13 mouse cellular contexts compared by ENCODE assay signal in genomic region chr15:83296771-83297311, GRCm38 (mm10). TPM values are rescaled to one million over a fixed set of nuclear protein-coding genes. Genes with fewer than 3 reads are reported as not detected.
A peak's percentile ranks its signal among the peaks of the same experiment; 100 is the strongest.
DNase-seq lines count a peak whose midpoint lies in the region; ATAC-seq lines count a peak whose summit lies in the region.
"Had no signal": no experiment of that assay in that cellular context is flagged by ENCODE, and none has a peak within 500 bp of the region (broad histone marks: within the 10 kb centered on the region; RNA-seq: fewer than 3 reads in every experiment).

No protein-coding gene starts in this region.

- H3K27ac ChIP-seq in limb, embryonic 11.5 days (replicated peaks; ENCODE audit: low read depth, low read length), result no peak overlapping the region
- H3K27ac ChIP-seq in limb, embryonic 10.5 days, result no peak overlapping the region
- H3K27ac ChIP-seq in hindbrain, embryonic 14.5 days, result no peak overlapping the region
- no peak overlapping the region for H3K27ac ChIP-seq in midbrain, embryonic 14.5 days (replicated peaks; ENCODE audit: low read depth, low read length)
- H3K27ac ChIP-seq: forebrain, embryonic 13.5 days had no signal

- peak; percentile 60 for DNase-seq in limb, embryonic 11.5 days (ENCODE audit: low spot score)
- no peak for DNase-seq in limb, embryonic 10.5 days (ENCODE audit: low spot score)
- DNase-seq in R1 (ENCODE audit: low read depth, low spot score), result peak; percentile 71
- no peak for DNase-seq in hindbrain, embryonic 14.5 days (ENCODE audit: low spot score)
- peak; percentile 28 for DNase-seq in midbrain, embryonic 14.5 days
- DNase-seq in right cerebral cortex, postnatal 25 days, result no peak
- no peak for DNase-seq in gastrocnemius, adult 18-20 months (ENCODE audit: low spot score)
- DNase-seq: adrenal gland, postnatal 36 days; cerebellum, adult 9-11 months; heart, adult 18-20 months; right cerebral cortex, postnatal 4 days had no signal

- H3K36me3 ChIP-seq in limb, embryonic 11.5 days (ENCODE audit: control insufficient read depth, insufficient read depth, low read length), result no peaks in the 10 kb centered on the region; the same call in 1 of the 2 replicates
- peaks cover 4% of the 10 kb centered on the region for H3K36me3 ChIP-seq in limb, embryonic 10.5 days
- peaks cover 18% of the 10 kb centered on the region for H3K36me3 ChIP-seq in hindbrain, embryonic 14.5 days (replicated peaks; ENCODE audit: control insufficient read depth, insufficient read depth)
- peaks cover 17% of the 10 kb centered on the region for H3K36me3 ChIP-seq in midbrain, embryonic 14.5 days (ENCODE audit: control insufficient read depth, insufficient read depth, low read length)

- H3K4me1 ChIP-seq in limb, embryonic 11.5 days (ENCODE audit: control insufficient read depth, insufficient read depth, low read length), result peaks cover 4% of the 10 kb centered on the region; the same call in 1 of the 2 replicates
- H3K4me1 ChIP-seq in limb, embryonic 10.5 days, result peaks cover 35% of the 10 kb centered on the region
- H3K4me1 ChIP-seq in hindbrain, embryonic 14.5 days (replicated peaks; ENCODE audit: control insufficient read depth, insufficient read depth, low read length), result no peaks in the 10 kb centered on the region
- no peaks in the 10 kb centered on the region for H3K4me1 ChIP-seq in midbrain, embryonic 14.5 days (ENCODE audit: control insufficient read depth, insufficient read depth, low read length)

- no peak overlapping the region for H3K4me3 ChIP-seq in limb, embryonic 11.5 days (ENCODE audit: low read depth, low read length)
- H3K4me3 ChIP-seq in limb, embryonic 10.5 days, result no peak overlapping the region
- H3K4me3 ChIP-seq in hindbrain, embryonic 14.5 days (replicated peaks; ENCODE audit: low read length), result no peak overlapping the region
- H3K4me3 ChIP-seq in midbrain, embryonic 14.5 days (replicated peaks; ENCODE audit: low read depth, low read length), result no peak overlapping the region
- H3K4me3 ChIP-seq: forebrain, embryonic 13.5 days; myocyte had no signal

- 0 out of 2 replicates have a peak, but pooled peaks have one; percentile 26 for ATAC-seq in limb, embryonic 11.5 days (ENCODE audit: insufficient number of reproducible peaks, low FRiP score, low TSS enrichment, low read depth)
- peak; percentile 60; the same call in 1 of the 2 replicates for ATAC-seq in hindbrain, embryonic 14.5 days (ENCODE audit: low FRiP score)
- no peak for ATAC-seq in midbrain, embryonic 14.5 days (ENCODE audit: low FRiP score, low TSS enrichment)
- ATAC-seq: forebrain, embryonic 13.5 days had no signal

- H3K9ac ChIP-seq in limb, embryonic 11.5 days (ENCODE audit: low read length), result no peak overlapping the region
- no peak overlapping the region; the same call in 1 of the 2 replicates for H3K9ac ChIP-seq in hindbrain, embryonic 14.5 days
- H3K9ac ChIP-seq in midbrain, embryonic 14.5 days (replicated peaks; ENCODE audit: low read length), result no peak overlapping the region
- H3K9ac ChIP-seq: forebrain, embryonic 13.5 days had no signal

- no peaks in the 10 kb centered on the region for H3K27me3 ChIP-seq in limb, embryonic 11.5 days (ENCODE audit: control insufficient read depth, insufficient read depth, low read length)
- H3K27me3 ChIP-seq in limb, embryonic 10.5 days (ENCODE audit: low read depth, poor library complexity, severe bottlenecking), result no peaks in the 10 kb centered on the region
- no peaks in the 10 kb centered on the region for H3K27me3 ChIP-seq in hindbrain, embryonic 14.5 days (ENCODE audit: control insufficient read depth, insufficient read depth, low read length)
- H3K27me3 ChIP-seq in midbrain, embryonic 14.5 days (ENCODE audit: control insufficient read depth, insufficient read depth, low read length), result no peaks in the 10 kb centered on the region
- H3K27me3 ChIP-seq: forebrain, embryonic 13.5 days had no signal

- H3K4me2 ChIP-seq in limb, embryonic 11.5 days (ENCODE audit: low read depth, severe bottlenecking), result no peak overlapping the region
- no peak overlapping the region for H3K4me2 ChIP-seq in hindbrain, embryonic 14.5 days (replicated peaks)
- H3K4me2 ChIP-seq in midbrain, embryonic 14.5 days (ENCODE audit: low read length), result no peak overlapping the region
- H3K4me2 ChIP-seq: forebrain, embryonic 13.5 days had no signal

- H3K9me3 ChIP-seq in limb, embryonic 11.5 days (ENCODE audit: control insufficient read depth, low read length), result no peaks in the 10 kb centered on the region
- no peaks in the 10 kb centered on the region for H3K9me3 ChIP-seq in limb, embryonic 10.5 days (replicated peaks)
- no peaks in the 10 kb centered on the region for H3K9me3 ChIP-seq in hindbrain, embryonic 14.5 days (ENCODE audit: control insufficient read depth, low read length)
- no peaks in the 10 kb centered on the region for H3K9me3 ChIP-seq in midbrain, embryonic 14.5 days (ENCODE audit: control insufficient read depth, low read length)
- H3K9me3 ChIP-seq: forebrain, embryonic 13.5 days had no signal

- 61% methylated on average over 7 of the region's 8 CpGs for WGBS in limb, embryonic 11.5 days
- 65% methylated on average over 8 of the region's 8 CpGs for WGBS in limb, embryonic 10.5 days
- WGBS in hindbrain, embryonic 14.5 days, result 64% methylated on average over 6 of the region's 8 CpGs
- WGBS in midbrain, embryonic 14.5 days, result 51% methylated on average over 8 of the region's 8 CpGs

RNA-seq across cellular contexts. Expression of gene A4galt, which starts 45.3 kb away (rescaled TPM):
- polyA plus RNA-seq in limb, embryonic 11.5 days (2014; fragmentation: Nextera tagmentation; extraction: Ambion mirVana), result 0.18 TPM in 1 of 2 replicates, not detected in the other
- not detected in 2 replicates for polyA plus RNA-seq in limb, embryonic 10.5 days (2016; fragmentation: Nextera tagmentation; extraction: Ambion mirVana)
- 2.3 and 4.2 TPM in 2 replicates for polyA plus RNA-seq in hindbrain, embryonic 14.5 days (2014; fragmentation: Nextera tagmentation; extraction: Ambion mirVana)
- 0.77 and 2.6 TPM in 2 replicates for polyA plus RNA-seq in midbrain, embryonic 14.5 days (2014; fragmentation: Nextera tagmentation; extraction: Ambion mirVana)
- total RNA-seq in gastrocnemius, adult 18-20 months (2021), result 1 to 10 TPM; 3.0 to 3.3 TPM

RNA-seq across cellular contexts. Expression of gene Arfgap3, which starts 53.2 kb away (rescaled TPM):
- polyA plus RNA-seq in limb, embryonic 11.5 days (2014; fragmentation: Nextera tagmentation; extraction: Ambion mirVana), result 37.2 and 37.6 TPM in 2 replicates
- polyA plus RNA-seq in limb, embryonic 10.5 days (2016; fragmentation: Nextera tagmentation; extraction: Ambion mirVana), result 22.8 and 34.0 TPM in 2 replicates
- polyA plus RNA-seq in hindbrain, embryonic 14.5 days (2014; fragmentation: Nextera tagmentation; extraction: Ambion mirVana), result 38.4 and 43.2 TPM in 2 replicates
- polyA plus RNA-seq in midbrain, embryonic 14.5 days (2014; fragmentation: Nextera tagmentation; extraction: Ambion mirVana), result 42.2 and 45.0 TPM in 2 replicates
- 1 to 10 TPM; 5.4 to 6.0 TPM for total RNA-seq in gastrocnemius, adult 18-20 months (2021)

Comparison
In these comparisons a context has a peak if more than half of its experiments do, and no peak if none do; other contexts are left out.
1. DNase-seq: peak in limb, embryonic 11.5 days (single experiment), R1 (single experiment) and midbrain, embryonic 14.5 days (single experiment); none in limb, embryonic 10.5 days (single experiment), hindbrain, embryonic 14.5 days (single experiment), right cerebral cortex, postnatal 25 days (single experiment) and gastrocnemius, adult 18-20 months (single experiment).